Mouse (Mus musculus) intestine, embryonic 15.5 days (tissue): Measurements from ENCODE around the gene Ss18l1. TPM values are rescaled to one million over a fixed set of nuclear protein-coding genes. Genes with fewer than 3 reads are reported as not detected.

Source experiments
- ATAC-seq: fragments of 200-750 bp; cut with Nextera tagmentation; 2 replicates; pipeline ENCODE4 v1.8.0; 2017; ENCODE audit warnings: moderate TSS enrichment, moderate library complexity
- H3K27ac ChIP-seq: fragments of 300-500 bp; sonication (generic); 2 replicates; pipeline ENCODE4 v1.5.1; 2015; ENCODE audit warnings: mild to moderate bottlenecking, inconsistent platforms
- H3K27me3 ChIP-seq: fragments of 300-500 bp; sonication (generic); replicated peaks from 2 replicates; pipeline ENCODE4 v1.6.1; 2015; ENCODE audit warnings: inconsistent platforms
- H3K36me3 ChIP-seq: fragments of 300-500 bp; sonication (generic); 2 replicates; pipeline ENCODE4 v1.6.1; 2015; ENCODE audit warnings: inconsistent platforms
- H3K4me1 ChIP-seq: fragments of 300-500 bp; sonication (generic); replicated peaks from 2 replicates; pipeline ENCODE4 v1.6.1; 2015; ENCODE audit warnings: inconsistent platforms
- H3K4me2 ChIP-seq: fragments of 300-500 bp; sonication (generic); replicated peaks from 2 replicates; pipeline ENCODE4 v1.6.1; 2015; ENCODE audit warnings: mild to moderate bottlenecking, inconsistent platforms
- H3K4me3 ChIP-seq: fragments of 300-500 bp; sonication (generic); replicated peaks from 2 replicates; pipeline ENCODE4 v1.5.1; 2015; ENCODE audit warnings: inconsistent platforms
- H3K9ac ChIP-seq: fragments of 300-500 bp; sonication (generic); 2 replicates; pipeline ENCODE4 v1.6.1; 2015; ENCODE audit warnings: inconsistent platforms
- H3K9me3 ChIP-seq: fragments of 300-500 bp; sonication (generic); 2 replicates; pipeline ENCODE4 v1.6.1; 2016; ENCODE audit warnings: inconsistent platforms
- WGBS: fragments of 180-500 bp; shearing (Covaris S2); methylation state at CpG from one replicate; pipeline ENCODE4 v1.1.7; 2015; 5-methylcytosine and 5-hydroxymethylcytosine counted together
- polyA plus RNA-seq: library from polyadenylated mRNA; unstranded; fragments of >200 nt; fragmentation: Nextera tagmentation; extraction: Ambion mirVana; gene quantifications from 2 replicates; pipeline ENCODE4 v1.2.1, GENCODE M21; 2015

Gene Ss18l1
- polyA plus RNA-seq, 1 experiment from 2014 or later, result 3.7 TPM

DNA sequence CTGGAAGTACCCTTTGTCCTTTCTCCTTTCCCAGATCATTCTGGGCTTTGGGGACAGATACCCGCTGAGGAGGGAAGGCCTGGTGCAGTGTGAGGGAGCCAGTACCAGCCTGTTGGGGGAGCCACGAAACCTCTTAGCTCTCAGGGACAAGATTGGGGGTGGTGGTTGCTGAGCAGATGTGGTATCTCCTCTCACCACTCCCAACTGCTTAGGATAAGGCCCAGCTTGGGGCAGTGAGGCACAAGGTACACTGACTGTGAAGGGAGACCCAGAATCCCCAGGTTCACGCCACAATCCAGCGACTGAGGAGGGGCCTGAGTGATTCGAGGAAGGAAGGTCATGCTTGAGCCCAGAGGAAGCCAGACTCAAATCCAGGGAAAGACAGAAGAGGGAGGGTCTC is 55.9 kb downstream of the Ss18l1 start:
- no peak for ATAC-seq
- 52% methylated on average over 5 of the region's 5 CpGs for WGBS
- no peak overlapping the region for H3K4me3 ChIP-seq
- H3K4me2 ChIP-seq, result no peak overlapping the region
- no peaks in the 10 kb centered on the region for H3K36me3 ChIP-seq
- no peak overlapping the region for H3K27ac ChIP-seq
- peaks cover 10% of the 10 kb centered on the region for H3K4me1 ChIP-seq
- H3K9ac ChIP-seq, result no peak overlapping the region
- H3K9me3 ChIP-seq, result no peaks in the 10 kb centered on the region
- H3K27me3 ChIP-seq, result peaks cover 57% of the 10 kb centered on the region

- Histone ChIP-seq H3K4me1 (peaks cover 21% of the 10 kb centered on the region), H3K27ac (no peak overlapping the region), H3K4me2 (peak overlapping the region; percentile 30), H3K36me3 (no peaks in the 10 kb centered on the region), H3K4me3 (no peak overlapping the region), H3K9ac (no peak overlapping the region), H3K9me3 (no peaks in the 10 kb centered on the region), H3K27me3 (peaks cover 71% of the 10 kb centered on the region)
- WGBS, result 4% methylated on average over 15 of the region's 15 CpGs
- ATAC-seq, result no peak
Observed at GRCm38 (mm10) chr2:180099529-180099928, 57.2 kb downstream of the Ss18l1 start.

DNA sequence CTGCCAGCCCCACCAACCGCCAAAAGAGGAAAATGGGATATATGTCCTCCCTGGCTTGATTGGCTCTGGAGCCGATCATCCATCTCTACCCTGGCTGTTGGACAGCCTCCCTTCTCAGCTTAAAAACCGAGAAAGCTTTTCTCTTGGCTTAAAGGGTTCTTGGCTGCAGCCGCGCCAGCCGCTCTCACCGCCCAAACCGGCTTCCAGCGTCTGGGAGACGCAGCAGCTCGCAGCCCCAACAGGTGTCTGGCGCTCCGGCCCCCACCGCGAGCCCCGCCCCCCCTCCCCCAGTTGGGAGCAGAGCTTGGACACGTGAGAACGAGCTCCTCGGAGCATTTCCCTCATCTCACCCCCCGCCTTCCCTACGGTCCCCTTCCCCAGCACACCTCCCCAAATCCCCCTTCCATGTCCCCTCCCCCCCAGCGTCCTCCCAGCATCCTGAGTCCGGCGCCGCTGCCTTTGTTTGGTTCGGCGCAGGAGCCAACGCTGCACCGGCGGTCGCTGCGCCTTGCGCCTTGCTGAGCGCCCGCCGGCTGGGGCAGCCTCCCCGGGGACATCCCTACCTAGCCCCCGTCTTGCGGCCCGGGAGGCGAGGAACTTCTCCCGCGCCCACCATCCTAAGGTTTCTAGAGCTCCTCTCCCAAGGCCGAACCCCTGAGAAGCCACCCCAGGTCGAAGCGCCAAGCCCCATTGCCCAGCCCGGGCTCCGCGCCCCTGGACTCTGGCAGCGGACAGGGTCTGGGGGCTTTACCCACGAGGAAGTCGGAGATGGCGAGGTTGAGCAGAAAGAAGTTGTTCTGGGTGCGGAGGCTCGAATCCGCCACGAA is 61.1 kb downstream of the Ss18l1 start:
- no peak for ATAC-seq
- Histone ChIP-seq H3K9me3 (no peaks in the 10 kb centered on the region), H3K27ac (no peak overlapping the region), H3K9ac (no peak overlapping the region), H3K4me1 (peaks cover 27% of the 10 kb centered on the region), H3K4me3 (peak overlapping the region; percentile 52), H3K27me3 (peaks cover 72% of the 10 kb centered on the region), H3K36me3 (no peaks in the 10 kb centered on the region), H3K4me2 (peak overlapping the region; percentile 94)
- WGBS, result 2% methylated on average over 57 of the region's 57 CpGs

DNA sequence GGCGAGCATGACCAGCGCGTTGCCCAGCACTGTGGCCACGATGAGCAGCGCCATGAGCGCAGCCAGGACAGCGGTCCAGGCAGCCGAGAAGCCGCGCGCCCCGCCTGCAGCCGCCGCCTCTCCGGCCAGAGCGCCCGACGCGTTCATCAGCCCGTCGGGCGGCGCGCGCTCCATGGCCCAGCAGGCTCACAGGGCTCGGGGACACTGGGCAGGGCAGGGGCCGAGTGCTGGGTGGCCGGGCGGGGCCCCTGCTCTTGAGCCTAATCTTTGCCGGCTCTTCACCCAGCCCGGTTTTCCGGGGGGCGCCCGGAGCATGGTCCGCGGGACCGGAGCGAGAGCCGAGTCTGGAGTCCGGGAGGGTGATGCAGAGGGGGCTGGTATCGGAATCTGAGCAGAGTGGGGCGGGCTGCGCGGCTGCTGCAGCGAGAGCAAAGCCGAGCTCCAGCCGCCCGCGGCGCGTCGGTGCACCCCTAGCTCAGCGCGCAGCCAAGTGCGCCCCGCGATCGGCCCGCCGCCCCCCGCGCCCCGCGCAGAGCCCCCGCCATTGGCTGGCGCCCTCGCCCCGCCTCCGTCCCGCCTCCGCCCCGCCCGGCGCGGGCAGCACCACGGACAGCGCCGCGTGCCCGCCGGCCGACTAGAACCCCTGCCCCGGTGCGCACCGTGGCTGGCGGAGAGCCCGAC is 61.8 kb downstream of the Ss18l1 start, which contains the start of gene Hrh3:
Gene Hrh3, minus strand, starts transcription at position 511 of the 681 bp plus-strand sequence.
- no peak within 1 kb of the TSS for H3K27ac ChIP-seq
- 0% methylated on average over 58 of the region's 87 CpGs for WGBS
- peaks cover 27% of the 10 kb centered on the region for H3K4me1 ChIP-seq
- H3K36me3 ChIP-seq, result no peaks in the 10 kb centered on the region
- H3K9ac ChIP-seq, result no peak within 1 kb of the TSS
- peak within 1 kb of the TSS; percentile 94 for H3K4me2 ChIP-seq
- peak within 1 kb of the TSS; percentile 52 for H3K4me3 ChIP-seq
- ATAC-seq, result peak; percentile 93
- peaks cover 68% of the 10 kb centered on the region for H3K27me3 ChIP-seq
- no peaks in the 10 kb centered on the region for H3K9me3 ChIP-seq

GRCm38 (mm10) chr2:180104659-180105377 is 62.5 kb downstream of the Ss18l1 start:
- Histone ChIP-seq H3K27me3 (peaks cover 61% of the 10 kb centered on the region), H3K9ac (no peak overlapping the region), H3K4me1 (peaks cover 22% of the 10 kb centered on the region), H3K9me3 (no peaks in the 10 kb centered on the region), H3K4me2 (peak overlapping the region; percentile 94), H3K36me3 (no peaks in the 10 kb centered on the region), H3K4me3 (peak overlapping the region; percentile 52), H3K27ac (no peak overlapping the region)
- ATAC-seq, result no peak; the same call in 1 of the 2 replicates
- WGBS, result 14% methylated on average over 24 of the region's 24 CpGs

- Histone ChIP-seq H3K27ac (no peak overlapping the region), H3K36me3 (no peaks in the 10 kb centered on the region), H3K4me2 (no peak overlapping the region), H3K9me3 (no peaks in the 10 kb centered on the region), H3K9ac (no peak overlapping the region), H3K4me3 (no peak overlapping the region), H3K27me3 (peaks cover 53% of the 10 kb centered on the region), H3K4me1 (peaks cover 21% of the 10 kb centered on the region)
- ATAC-seq, result no peak
- 34% methylated on average over 8 of the region's 8 CpGs for WGBS
Observed at GRCm38 (mm10) chr2:180105441-180106190, 63.3 kb downstream of the Ss18l1 start.

DNA sequence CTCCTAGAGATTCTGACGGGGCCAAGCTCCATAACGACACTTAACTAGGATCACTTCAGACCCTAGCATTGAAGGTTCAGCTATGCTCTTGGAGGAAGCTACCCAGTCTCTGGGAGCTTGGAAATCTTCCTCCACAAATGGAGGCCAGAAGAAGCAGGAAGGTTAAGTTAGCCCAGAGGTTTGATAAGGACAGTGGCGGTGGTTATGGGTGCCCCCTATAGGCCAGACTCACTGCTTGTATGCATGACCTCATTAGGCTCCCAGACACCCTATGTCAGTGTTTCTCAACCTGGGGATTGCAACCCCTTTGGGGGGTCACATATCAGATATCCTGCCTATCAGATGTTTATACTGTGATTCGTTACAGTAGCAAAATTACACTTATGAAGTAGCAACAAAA is 64.8 kb downstream of the Ss18l1 start:
- H3K4me2 ChIP-seq, result no peak overlapping the region
- 63% methylated on average over 4 of the region's 4 CpGs for WGBS

GRCm38 (mm10) chr2:180108285-180108684 is 66.0 kb downstream of the Ss18l1 start:
- peaks cover 16% of the 10 kb centered on the region for H3K4me1 ChIP-seq
- WGBS, result 61% methylated on average over 6 of the region's 6 CpGs
- H3K9me3 ChIP-seq, result no peaks in the 10 kb centered on the region
- H3K27me3 ChIP-seq, result peaks cover 27% of the 10 kb centered on the region
- H3K27ac ChIP-seq, result no peak overlapping the region
- ATAC-seq, result no peak
- H3K4me3 ChIP-seq, result no peak overlapping the region
- no peak overlapping the region for H3K4me2 ChIP-seq
- H3K36me3 ChIP-seq, result no peaks in the 10 kb centered on the region
- no peak overlapping the region for H3K9ac ChIP-seq

More for the DNA sequence above, 64.8 kb downstream of the Ss18l1 start:
- no peak overlapping the region for H3K27ac ChIP-seq
- peaks cover 21% of the 10 kb centered on the region for H3K4me1 ChIP-seq
- H3K4me3 ChIP-seq, result no peak overlapping the region
- peaks cover 39% of the 10 kb centered on the region for H3K27me3 ChIP-seq
- H3K36me3 ChIP-seq, result no peaks in the 10 kb centered on the region
- H3K9me3 ChIP-seq, result no peaks in the 10 kb centered on the region
- H3K9ac ChIP-seq, result no peak overlapping the region
- no peak for ATAC-seq

DNA sequence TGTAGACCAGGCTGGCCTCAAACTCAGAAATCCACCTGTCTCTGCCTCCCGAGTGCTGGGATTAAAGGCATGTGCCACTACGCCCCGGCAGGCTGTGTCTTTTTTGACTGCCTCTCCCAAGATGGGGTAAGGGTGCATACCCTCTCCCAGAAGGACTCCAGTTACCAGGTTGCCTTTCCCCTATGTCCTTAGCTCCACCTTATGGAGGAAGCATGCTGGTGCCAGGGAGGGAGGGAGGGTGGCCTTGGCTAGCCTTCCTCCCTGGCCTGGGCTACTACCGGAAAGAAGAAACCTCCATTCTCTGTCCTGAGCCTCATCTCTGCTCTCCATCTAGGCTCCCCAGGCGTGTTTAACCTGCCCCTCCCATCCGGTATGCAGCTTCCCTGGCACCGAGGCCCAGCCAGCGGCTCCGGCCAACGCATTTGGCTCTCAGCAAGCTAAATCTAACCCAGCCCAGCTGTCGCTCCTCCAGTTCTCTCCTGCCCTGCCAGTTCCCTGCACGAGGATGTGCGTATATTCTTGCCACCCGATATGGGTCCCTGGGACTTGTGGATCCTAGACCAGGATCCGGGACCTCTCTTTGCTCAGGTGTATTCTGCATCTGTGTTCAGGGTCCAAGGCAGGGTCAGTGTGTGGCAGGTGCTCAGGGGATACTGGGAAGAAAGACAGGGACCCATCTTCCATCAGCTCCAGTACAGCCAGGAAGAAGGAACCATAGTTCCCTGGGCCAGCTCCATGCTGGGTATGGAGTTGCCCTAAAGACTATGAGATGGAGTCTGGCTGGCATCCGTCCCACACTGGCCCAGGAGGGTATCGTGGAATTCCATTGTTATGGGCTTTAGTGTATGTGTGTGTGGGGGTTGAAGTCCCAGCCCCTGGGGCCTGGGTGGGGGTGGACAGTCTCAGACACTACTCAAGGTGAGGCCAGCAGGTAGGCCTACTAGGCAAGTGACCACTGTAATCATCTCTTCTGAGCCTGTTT is 71.9 kb downstream of the Ss18l1 start:
- Histone ChIP-seq H3K4me1 (peaks cover 16% of the 10 kb centered on the region), H3K36me3 (no peaks in the 10 kb centered on the region), H3K4me2 (no peak overlapping the region), H3K4me3 (no peak overlapping the region), H3K9me3 (no peaks in the 10 kb centered on the region), H3K27me3 (no peaks in the 10 kb centered on the region), H3K27ac (no peak overlapping the region), H3K9ac (no peak overlapping the region)
- 59% methylated on average over 17 of the region's 17 CpGs for whole genome bisulfite sequencing
- ATAC-seq, result no peak

- no peak overlapping the region for H3K9ac ChIP-seq
- H3K9me3 ChIP-seq, result no peaks in the 10 kb centered on the region
- no peak overlapping the region for H3K4me2 ChIP-seq
- WGBS, result 42% methylated on average over 6 of the region's 6 CpGs
- H3K4me3 ChIP-seq, result no peak overlapping the region
- no peaks in the 10 kb centered on the region for H3K36me3 ChIP-seq
- ATAC-seq, result no peak
- no peak overlapping the region for H3K27ac ChIP-seq
- H3K4me1 ChIP-seq, result peaks cover 21% of the 10 kb centered on the region
- no peaks in the 10 kb centered on the region for H3K27me3 ChIP-seq
Observed at GRCm38 (mm10) chr2:180115279-180115678, 73.0 kb downstream of the Ss18l1 start.

GRCm38 (mm10) chr2:180116081-180116493 is 73.8 kb downstream of the Ss18l1 start:
- WGBS, result 70% methylated on average over 10 of the region's 10 CpGs

More at GRCm38 (mm10) chr2:180116081-180116493, 73.8 kb downstream of the Ss18l1 start:
- peaks cover 21% of the 10 kb centered on the region for H3K4me1 ChIP-seq
- no peak overlapping the region for H3K9ac ChIP-seq
- H3K9me3 ChIP-seq, result no peaks in the 10 kb centered on the region
- H3K27me3 ChIP-seq, result no peaks in the 10 kb centered on the region
- no peaks in the 10 kb centered on the region for H3K36me3 ChIP-seq
- no peak overlapping the region for H3K4me3 ChIP-seq
- no peak overlapping the region for H3K27ac ChIP-seq
- no peak for ATAC-seq
- H3K4me2 ChIP-seq, result no peak overlapping the region
